Mouse (Mus musculus): ENCODE measurements at regions not wholly inside any gene's neighbourhood (a gene's known extent, or its start where the extent isn't known, plus 50 kb on each side); places are given as distances from the start of the nearest gene placed in this dataset.
"Not testable (repeated sequence)": the region's sequence is repeated elsewhere in the genome, so short reads cannot be mapped to it uniquely, and the experiment has no call there.

GRCm38 (mm10) chr4:71506911-71507310, 250.9 kb downstream of the Gm11232 start:
- no peak for ATAC-seq (replicated peaks)
- H3K4me2 ChIP-seq = no peak overlapping the region
- H3K4me3 ChIP-seq = no peak overlapping the region
- no peak overlapping the region for H3K27ac ChIP-seq
- H3K27me3 ChIP-seq (replicated peaks) = no peaks in the 10 kb centered on the region
- H3K4me1 ChIP-seq = no peaks in the 10 kb centered on the region
- no peak overlapping the region for H3K9ac ChIP-seq
- no peaks in the 10 kb centered on the region for H3K9me3 ChIP-seq
- no peaks in the 10 kb centered on the region for H3K36me3 ChIP-seq (replicated peaks)

GRCm38 (mm10) chr4:71489788-71490187, 268.0 kb downstream of the Gm11232 start:
- Histone ChIP-seq H3K4me1 (peaks cover 8% of the 10 kb centered on the region), H3K27me3 (replicated peaks) (no peaks in the 10 kb centered on the region), H3K36me3 (replicated peaks) (no peaks in the 10 kb centered on the region), H3K4me3 (no peak overlapping the region), H3K9me3 (no peaks in the 10 kb centered on the region), H3K4me2 (no peak overlapping the region), H3K27ac (no peak overlapping the region), H3K9ac (no peak overlapping the region)
- no peak for ATAC-seq (replicated peaks)
- WGBS = 100% methylated on average over 2 of the region's 2 CpGs

GRCm38 (mm10) chr4:71488663-71489161, 269.1 kb downstream of the Gm11232 start:
- Histone ChIP-seq H3K9me3 (no peaks in the 10 kb centered on the region), H3K4me2 (no peak overlapping the region), H3K4me1 (peaks cover 19% of the 10 kb centered on the region), H3K9ac (no peak overlapping the region), H3K4me3 (no peak overlapping the region), H3K27me3 (replicated peaks) (no peaks in the 10 kb centered on the region), H3K27ac (no peak overlapping the region), H3K36me3 (replicated peaks) (no peaks in the 10 kb centered on the region)
- ATAC-seq (replicated peaks) = no peak
- 39% methylated on average over 2 of the region's 2 CpGs for WGBS

GRCm38 (mm10) chr4:71488059-71488458, 269.7 kb downstream of the Gm11232 start:
- H3K4me2 ChIP-seq = no peak overlapping the region
- ATAC-seq (replicated peaks) = no peak
- no peaks in the 10 kb centered on the region for H3K36me3 ChIP-seq (replicated peaks)
- H3K4me3 ChIP-seq = no peak overlapping the region
- no peaks in the 10 kb centered on the region for H3K9me3 ChIP-seq
- no peak overlapping the region for H3K27ac ChIP-seq
- no peak overlapping the region for H3K9ac ChIP-seq
- WGBS = 83% methylated on average over 9 of the region's 9 CpGs
- peaks cover 25% of the 10 kb centered on the region for H3K4me1 ChIP-seq
- no peaks in the 10 kb centered on the region for H3K27me3 ChIP-seq (replicated peaks)

- H3K9ac ChIP-seq = no peak overlapping the region
- 80% methylated on average over 2 of the region's 2 CpGs for WGBS
- no peaks in the 10 kb centered on the region for H3K36me3 ChIP-seq (replicated peaks)
Observed at GRCm38 (mm10) chr4:71480960-71481359, 276.8 kb downstream of the Gm11232 start.

GRCm38 (mm10) chr4:71470580-71470979, 287.2 kb downstream of the Gm11232 start:
- Histone ChIP-seq H3K4me1 (no peaks in the 10 kb centered on the region), H3K36me3 (replicated peaks) (no peaks in the 10 kb centered on the region), H3K4me3 (no peak overlapping the region), H3K27ac (no peak overlapping the region), H3K4me2 (no peak overlapping the region), H3K9ac (no peak overlapping the region), H3K27me3 (replicated peaks) (no peaks in the 10 kb centered on the region), H3K9me3 (no peaks in the 10 kb centered on the region)
- no peak for ATAC-seq (replicated peaks)

More at GRCm38 (mm10) chr4:71480960-71481359, 276.8 kb downstream of the Gm11232 start:
- Histone ChIP-seq H3K4me1 (peaks cover 25% of the 10 kb centered on the region), H3K27me3 (replicated peaks) (no peaks in the 10 kb centered on the region), H3K27ac (no peak overlapping the region), H3K4me3 (no peak overlapping the region), H3K9me3 (no peaks in the 10 kb centered on the region), H3K4me2 (no peak overlapping the region)
- ATAC-seq (replicated peaks) = no peak

GRCm38 (mm10) chr4:71454811-71455210, 303.0 kb downstream of the Gm11232 start:
- H3K4me2 ChIP-seq = no peak overlapping the region
- H3K27ac ChIP-seq = no peak overlapping the region
- H3K9me3 ChIP-seq = no peaks in the 10 kb centered on the region
- no peaks in the 10 kb centered on the region for H3K27me3 ChIP-seq (replicated peaks)
- H3K9ac ChIP-seq = no peak overlapping the region
- peak; percentile 54 for ATAC-seq (replicated peaks)
- WGBS = 31% methylated on average over 3 of the region's 3 CpGs
- no peaks in the 10 kb centered on the region for H3K4me1 ChIP-seq
- H3K4me3 ChIP-seq = no peak overlapping the region
- no peaks in the 10 kb centered on the region for H3K36me3 ChIP-seq (replicated peaks)

GRCm38 (mm10) chr4:71453499-71453898, 304.3 kb downstream of the Gm11232 start:
- Histone ChIP-seq H3K36me3 (replicated peaks) (no peaks in the 10 kb centered on the region), H3K9me3 (no peaks in the 10 kb centered on the region), H3K27ac (no peak overlapping the region), H3K4me3 (no peak overlapping the region), H3K4me2 (no peak overlapping the region), H3K4me1 (no peaks in the 10 kb centered on the region), H3K9ac (no peak overlapping the region), H3K27me3 (replicated peaks) (no peaks in the 10 kb centered on the region)
- ATAC-seq (replicated peaks) = no peak
- WGBS = 90% methylated on average over 3 of the region's 3 CpGs

GRCm38 (mm10) chr4:71446461-71446860, 311.3 kb downstream of the Gm11232 start:
- no peaks in the 10 kb centered on the region for H3K4me1 ChIP-seq
- H3K9me3 ChIP-seq = no peaks in the 10 kb centered on the region
- no peaks in the 10 kb centered on the region for H3K36me3 ChIP-seq (replicated peaks)
- H3K27me3 ChIP-seq (replicated peaks) = no peaks in the 10 kb centered on the region
- no peak overlapping the region for H3K9ac ChIP-seq
- no peak overlapping the region for H3K4me3 ChIP-seq
- no peak overlapping the region for H3K27ac ChIP-seq
- no peak for ATAC-seq (replicated peaks)
- 89% methylated on average over 2 of the region's 2 CpGs for WGBS
- H3K4me2 ChIP-seq = no peak overlapping the region

GRCm38 (mm10) chr4:71431245-71431929, 326.4 kb downstream of the Gm11232 start:
- Histone ChIP-seq H3K4me1 (no peaks in the 10 kb centered on the region), H3K9me3 (no peaks in the 10 kb centered on the region), H3K4me3 (no peak overlapping the region), H3K4me2 (no peak overlapping the region), H3K27me3 (replicated peaks) (no peaks in the 10 kb centered on the region), H3K27ac (no peak overlapping the region), H3K36me3 (replicated peaks) (no peaks in the 10 kb centered on the region), H3K9ac (no peak overlapping the region)
- 96% methylated on average over 3 of the region's 3 CpGs for WGBS
- no peak for ATAC-seq (replicated peaks)

- not testable (repeated sequence) for H3K27ac ChIP-seq; H3K27me3 ChIP-seq (replicated peaks); H3K4me3 ChIP-seq; H3K4me1 ChIP-seq; ATAC-seq (replicated peaks); H3K36me3 ChIP-seq (replicated peaks); H3K9ac ChIP-seq; H3K4me2 ChIP-seq; H3K9me3 ChIP-seq
- WGBS = 95% methylated on average over 7 of the region's 7 CpGs
Observed at GRCm38 (mm10) chr4:71422121-71422520, 335.6 kb downstream of the Gm11232 start.

GRCm38 (mm10) chr4:71409867-71410266, 347.9 kb downstream of the Gm11232 start:
- ATAC-seq (replicated peaks) = no peak
- Histone ChIP-seq H3K9ac (no peak overlapping the region), H3K4me2 (no peak overlapping the region), H3K9me3 (0 out of 2 replicates have a peak, but pooled peaks cover 2% of the 10 kb centered on the region), H3K27me3 (replicated peaks) (no peaks in the 10 kb centered on the region), H3K4me3 (no peak overlapping the region), H3K36me3 (replicated peaks) (no peaks in the 10 kb centered on the region), H3K4me1 (no peaks in the 10 kb centered on the region), H3K27ac (no peak overlapping the region)

- no peak overlapping the region for H3K27ac ChIP-seq
- H3K4me1 ChIP-seq = no peaks in the 10 kb centered on the region
- H3K9ac ChIP-seq = no peak overlapping the region
- 88% methylated on average over 1 of the region's 1 CpGs for WGBS
- no peaks in the 10 kb centered on the region for H3K36me3 ChIP-seq (replicated peaks)
- H3K4me2 ChIP-seq = no peak overlapping the region
- H3K27me3 ChIP-seq (replicated peaks) = no peaks in the 10 kb centered on the region
- no peak overlapping the region for H3K4me3 ChIP-seq
- H3K9me3 ChIP-seq = no peaks in the 10 kb centered on the region
- no peak for ATAC-seq (replicated peaks)
Observed at GRCm38 (mm10) chr4:71390444-71390843, 367.3 kb downstream of the Gm11232 start.

All from midbrain, embryonic 15.5 days (tissue).